Mouse (Mus musculus) heart, embryonic 11.5 days (tissue): Measurements from ENCODE around the gene Ccdc155. TPM values are rescaled to one million over a fixed set of nuclear protein-coding genes. Genes with fewer than 3 reads are reported as not detected.
"Not testable (repeated sequence)": the region's sequence is repeated elsewhere in the genome, so short reads cannot be mapped to it uniquely, and the experiment has no call there.

Experiments used
- ATAC-seq: fragments of 200-750 bp; cut with Nextera tagmentation; replicated peaks from 2 replicates; pipeline ENCODE4 v1.8.0; 2017; ENCODE audit warnings: moderate library complexity; ENCODE audit not compliant: insufficient number of reproducible peaks, low FRiP score, low TSS enrichment
- H3K27ac ChIP-seq: fragments of 300-500 bp; sonication (generic); 2 replicates; pipeline ENCODE4 v1.5.1; 2014; ENCODE audit warnings: mild to moderate bottlenecking, low read depth, low read length
- H3K27me3 ChIP-seq: fragments of 300-500 bp; sonication (generic); 2 replicates; pipeline ENCODE4 v1.6.1; 2014; ENCODE audit warnings: mild to moderate bottlenecking, low read length, mixed read lengths; ENCODE audit not compliant: control insufficient read depth, insufficient read depth
- H3K36me3 ChIP-seq: fragments of 300-500 bp; sonication (generic); 2 replicates; pipeline ENCODE4 v1.6.1; 2014; ENCODE audit warnings: mild to moderate bottlenecking, low read length, moderate library complexity, mixed read lengths; ENCODE audit not compliant: control insufficient read depth, insufficient read depth
- H3K4me1 ChIP-seq: fragments of 300-500 bp; sonication (generic); 2 replicates; pipeline ENCODE4 v1.6.1; 2014; ENCODE audit warnings: low read length; ENCODE audit not compliant: control insufficient read depth, insufficient read depth
- H3K4me2 ChIP-seq: fragments of 300-500 bp; sonication (generic); 2 replicates; pipeline ENCODE4 v1.6.1; 2014; ENCODE audit warnings: mild to moderate bottlenecking, moderate library complexity
- H3K4me3 ChIP-seq: fragments of 300-500 bp; sonication (generic); 2 replicates; pipeline ENCODE4 v1.5.1; 2014; ENCODE audit warnings: low read depth, low read length
- H3K9ac ChIP-seq: fragments of 300-500 bp; sonication (generic); 2 replicates; pipeline ENCODE4 v1.6.1; 2014; ENCODE audit warnings: mild to moderate bottlenecking, low read depth, low read length, moderate library complexity
- H3K9me3 ChIP-seq: fragments of 300-500 bp; sonication (generic); replicated peaks from 2 replicates; pipeline ENCODE4 v1.6.1; 2016; ENCODE audit warnings: low read length; ENCODE audit not compliant: control insufficient read depth
- WGBS: fragments of 180-500 bp; shearing (Covaris S2); extraction: QIAGEN DNeasy Blood & Tissue Kit; methylation state at CpG from one replicate; pipeline ENCODE4 v1.1.7; 2014; ENCODE audit not compliant: insufficient replicate concordance; 5-methylcytosine and 5-hydroxymethylcytosine counted together
- polyA plus RNA-seq: library from polyadenylated mRNA; unstranded; fragments of >200 nt; fragmentation: Nextera tagmentation; extraction: Ambion mirVana; gene quantifications from 2 replicates; pipeline ENCODE4 v1.2.1, GENCODE M21; 2014

The Ccdc155 gene
- polyA plus RNA-seq, 1 experiment from 2014 or later, result 0.70 TPM

DNA sequence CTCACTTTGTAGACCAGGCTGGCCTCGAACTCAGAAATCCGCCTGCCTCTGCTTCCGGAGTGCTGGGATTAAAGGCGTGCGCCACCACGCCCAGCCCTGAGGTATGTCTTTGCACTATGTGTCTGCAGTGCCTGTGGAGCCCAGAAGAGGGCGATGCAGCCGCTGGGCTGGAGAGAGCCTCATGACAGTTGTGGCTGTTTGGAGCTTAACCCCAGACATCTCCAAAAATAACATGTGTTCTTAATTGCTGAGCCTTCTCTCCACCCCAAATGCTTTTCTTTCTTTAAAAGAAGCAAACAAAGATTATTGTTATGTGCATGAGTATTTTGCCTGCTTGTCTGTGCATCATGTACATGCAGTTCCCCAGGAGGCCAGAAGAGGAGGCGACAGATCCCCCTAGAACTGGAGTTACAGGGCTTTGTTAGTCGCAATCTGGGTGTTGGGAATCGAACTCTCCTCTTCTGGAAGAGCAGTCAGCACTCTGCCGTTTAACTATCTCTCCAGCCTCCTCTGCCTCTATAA is 49.6 kb downstream of the Ccdc155 start:
- Histone ChIP-seq H3K27ac (0 out of 2 replicates have a peak overlapping the region, but pooled peaks have one; percentile 15), H3K27me3 (no peaks in the 10 kb centered on the region), H3K4me1 (peaks cover 3% of the 10 kb centered on the region), H3K4me2 (peak overlapping the region; percentile 91), H3K9me3 (no peaks in the 10 kb centered on the region), H3K4me3 (peak overlapping the region; percentile 74), H3K9ac (peak overlapping the region; percentile 34; the same call in 1 of the 2 replicates), H3K36me3 (peaks cover 6% of the 10 kb centered on the region; the same call in 1 of the 2 replicates)
- 69% methylated on average over 12 of the region's 12 CpGs for WGBS
- ATAC-seq, result 0 out of 2 replicates have a peak, but pooled peaks have one; percentile 0

DNA sequence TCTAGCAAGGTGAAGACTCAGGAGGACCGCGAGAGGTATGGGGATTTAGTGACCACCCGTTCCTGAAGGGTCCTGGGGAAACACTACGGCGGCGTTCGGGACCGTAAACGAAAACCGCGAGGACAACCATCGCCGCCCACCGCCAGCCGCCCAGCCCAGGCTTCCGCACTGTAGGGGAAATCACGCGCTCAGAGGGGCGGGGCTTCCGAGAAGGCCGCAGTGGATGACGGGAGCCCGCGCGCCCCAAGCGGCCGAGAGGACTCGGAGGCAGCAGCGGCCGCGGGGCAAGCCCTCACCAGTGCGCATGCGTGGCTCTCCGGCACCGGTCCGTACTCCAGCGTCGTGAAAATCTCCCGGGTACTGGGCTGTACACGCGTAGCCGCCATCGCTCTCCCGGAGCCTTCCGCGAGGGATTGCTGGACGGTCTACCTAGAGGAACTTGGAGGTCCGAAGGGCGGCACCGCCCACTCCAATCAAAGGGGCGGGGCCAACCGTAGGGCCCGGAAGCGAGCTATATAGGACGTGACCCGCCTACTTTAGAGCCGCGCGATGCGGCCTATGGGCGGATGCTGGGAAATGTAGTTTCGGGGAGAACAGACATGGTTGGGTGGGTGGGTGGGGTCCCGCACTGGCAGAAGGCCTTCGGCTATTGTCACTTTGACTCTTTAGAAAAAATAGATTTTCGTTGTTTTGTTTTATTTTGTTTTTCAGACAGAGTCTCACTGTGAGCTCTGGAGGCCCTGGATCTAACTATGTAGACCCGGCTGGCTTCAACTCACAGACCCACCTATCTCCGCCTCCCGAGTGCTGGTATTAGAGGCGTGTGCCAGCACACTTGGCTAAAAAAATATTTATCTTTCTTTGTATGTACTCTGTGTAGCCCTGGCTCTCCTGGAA is 50.3 kb downstream of the Ccdc155 start, which contains the start of the genes Pih1d1 and Aldh16a1:
TSS of gene Pih1d1 (plus strand) at position 208 of the 897 bp plus-strand sequence.
TSS of gene Aldh16a1 (minus strand) at position 489 of the 897 bp plus-strand sequence.
- Histone ChIP-seq H3K4me3 (peak within 1 kb of the TSS; percentile 74), H3K9me3 (no peaks in the 10 kb centered on the region), H3K36me3 (peaks cover 6% of the 10 kb centered on the region; the same call in 1 of the 2 replicates), H3K4me1 (peaks cover 3% of the 10 kb centered on the region), H3K27me3 (no peaks in the 10 kb centered on the region), H3K4me2 (peak within 1 kb of the TSS; percentile 91), H3K9ac (peak within 1 kb of the TSS; percentile 95), H3K27ac (peak within 1 kb of the TSS; percentile 93)
- WGBS, result 3% methylated on average over 69 of the region's 69 CpGs
- peak; percentile 93 for ATAC-seq

DNA sequence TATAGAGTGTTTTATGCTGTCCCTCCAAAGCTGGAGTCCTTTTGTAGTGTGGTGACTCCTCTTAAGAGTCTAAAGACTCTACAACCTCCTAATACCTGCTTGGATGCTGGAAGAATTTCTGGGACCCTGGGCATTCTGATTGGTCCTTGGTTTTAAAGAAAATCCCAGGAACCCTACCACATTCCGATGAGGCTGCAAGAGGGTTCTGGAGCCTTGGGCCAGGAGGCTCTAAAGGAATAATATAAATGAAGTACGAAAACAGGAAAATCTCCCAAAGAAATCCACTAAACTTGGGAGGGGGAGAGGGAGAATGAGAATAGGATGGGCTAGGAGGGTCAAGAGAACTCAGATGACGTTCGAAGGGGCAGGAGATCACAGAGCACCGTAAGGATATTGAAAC is 51.1 kb downstream of the Ccdc155 start:
- H3K4me1 ChIP-seq, result peaks cover 3% of the 10 kb centered on the region
- no peak for ATAC-seq
- H3K4me2 ChIP-seq, result peak overlapping the region; percentile 91
- 6% methylated on average over 5 of the region's 5 CpGs for WGBS
- H3K27me3 ChIP-seq, result no peaks in the 10 kb centered on the region
- peak overlapping the region; percentile 74 for H3K4me3 ChIP-seq
- peak overlapping the region; percentile 93 for H3K27ac ChIP-seq
- H3K9me3 ChIP-seq, result no peaks in the 10 kb centered on the region
- peak overlapping the region; percentile 95 for H3K9ac ChIP-seq
- 0 out of 2 replicates have a peak, but pooled peaks cover 2% of the 10 kb centered on the region for H3K36me3 ChIP-seq

DNA sequence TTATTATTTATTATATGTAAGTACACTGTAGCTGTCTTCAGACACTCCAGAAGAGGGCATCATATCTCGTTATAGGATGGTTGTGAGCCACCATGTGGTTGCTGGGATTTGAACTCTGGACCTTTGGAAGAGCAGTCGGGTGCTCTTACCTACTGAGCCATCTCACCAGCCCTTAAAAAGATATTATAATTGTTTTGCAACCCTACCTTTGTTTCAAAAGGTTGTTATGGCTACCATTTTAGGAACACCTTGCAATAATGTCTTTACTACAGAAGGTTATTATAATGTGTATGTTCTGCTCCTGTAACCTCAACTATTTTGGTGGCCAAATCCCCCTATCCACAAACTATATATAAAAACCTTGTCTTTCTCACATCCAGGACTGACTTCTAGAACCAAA is 51.6 kb downstream of the Ccdc155 start:
- H3K27ac ChIP-seq, ATAC-seq, H3K36me3 ChIP-seq, H3K27me3 ChIP-seq, H3K4me3 ChIP-seq, H3K4me1 ChIP-seq, H3K9ac ChIP-seq, H3K9me3 ChIP-seq: not testable (repeated sequence)
- WGBS, result 85% methylated on average over 2 of the region's 2 CpGs
- H3K4me2 ChIP-seq, result peak overlapping the region; percentile 91

DNA sequence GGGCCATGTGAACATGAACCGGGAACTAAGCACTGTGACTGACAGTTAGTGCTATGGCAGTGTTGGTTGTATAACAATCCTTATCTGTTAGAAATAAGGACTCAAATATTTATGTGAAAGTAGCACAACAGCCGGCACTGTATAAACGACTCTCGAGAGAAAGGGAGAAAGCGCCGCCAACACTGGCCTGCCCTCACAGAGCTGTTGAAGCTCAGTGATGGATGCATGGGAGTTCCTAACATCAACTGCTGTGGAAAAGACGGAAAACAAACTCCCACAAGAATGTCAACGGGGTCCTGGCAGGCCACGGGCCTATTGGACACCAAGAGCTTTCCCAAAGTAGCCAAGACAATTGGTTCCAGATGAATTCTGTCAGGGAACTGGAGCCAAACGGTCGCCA is 53.4 kb downstream of the Ccdc155 start:
- H3K4me1 ChIP-seq, result peaks cover 3% of the 10 kb centered on the region
- no peaks in the 10 kb centered on the region for H3K9me3 ChIP-seq
- H3K36me3 ChIP-seq, result no peaks in the 10 kb centered on the region
- H3K4me3 ChIP-seq, result no peak overlapping the region
- H3K4me2 ChIP-seq, result no peak overlapping the region
- no peaks in the 10 kb centered on the region for H3K27me3 ChIP-seq
- no peak overlapping the region for H3K27ac ChIP-seq
- 53% methylated on average over 11 of the region's 11 CpGs for WGBS
- no peak overlapping the region for H3K9ac ChIP-seq
- ATAC-seq, result no peak

DNA sequence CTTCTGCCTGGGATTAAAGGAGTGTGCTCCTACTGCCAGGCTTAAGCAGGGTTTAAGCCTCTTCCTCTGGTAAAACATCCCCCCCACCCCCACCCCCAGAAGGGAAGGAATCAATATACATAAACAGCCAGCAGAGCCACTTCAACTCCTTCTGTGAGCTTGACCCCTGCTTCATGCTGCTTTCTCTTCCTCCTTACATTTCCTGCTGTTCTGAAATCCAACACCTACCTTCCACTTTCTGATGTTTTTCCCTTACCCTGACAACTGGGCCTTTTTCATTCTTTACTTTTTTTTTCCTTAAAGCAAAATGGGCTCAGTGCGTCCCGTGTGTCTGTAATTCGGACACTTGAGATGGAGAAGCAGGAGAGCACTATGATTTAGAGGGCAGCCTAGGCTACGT is 54.4 kb downstream of the Ccdc155 start:
- Histone ChIP-seq H3K4me1 (peaks cover 3% of the 10 kb centered on the region), H3K27me3 (no peaks in the 10 kb centered on the region), H3K4me3 (no peak overlapping the region), H3K36me3 (peaks cover 2% of the 10 kb centered on the region), H3K27ac (no peak overlapping the region), H3K4me2 (no peak overlapping the region), H3K9me3 (no peaks in the 10 kb centered on the region), H3K9ac (no peak overlapping the region)
- no peak for ATAC-seq
- WGBS, result 60% methylated on average over 4 of the region's 4 CpGs

DNA sequence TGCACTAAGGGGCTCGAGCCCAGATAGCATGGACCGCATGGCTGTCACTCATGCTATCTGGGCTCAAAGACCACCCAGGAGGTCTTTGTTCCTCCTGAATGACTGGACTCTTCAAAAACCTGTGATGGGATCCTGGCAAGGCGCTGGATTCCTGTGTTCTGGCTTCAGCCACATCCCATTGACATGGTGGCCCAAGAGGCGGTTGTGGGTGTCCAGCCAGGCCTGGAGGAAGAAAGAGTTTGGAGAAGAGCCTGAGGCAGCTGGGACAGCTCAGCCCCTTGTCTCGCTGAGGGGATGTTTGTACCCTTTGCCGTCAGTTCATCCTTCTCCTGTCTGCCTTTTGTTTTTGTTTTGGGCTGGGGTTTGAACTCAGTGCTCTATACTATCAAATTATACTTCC is 55.1 kb downstream of the Ccdc155 start:
- Histone ChIP-seq H3K27ac (no peak overlapping the region), H3K9me3 (no peaks in the 10 kb centered on the region), H3K4me2 (no peak overlapping the region), H3K4me3 (no peak overlapping the region), H3K9ac (no peak overlapping the region), H3K4me1 (peaks cover 3% of the 10 kb centered on the region; the same call in 1 of the 2 replicates), H3K27me3 (no peaks in the 10 kb centered on the region), H3K36me3 (peaks cover 3% of the 10 kb centered on the region)
- WGBS, result 66% methylated on average over 6 of the region's 6 CpGs
- ATAC-seq, result no peak

DNA sequence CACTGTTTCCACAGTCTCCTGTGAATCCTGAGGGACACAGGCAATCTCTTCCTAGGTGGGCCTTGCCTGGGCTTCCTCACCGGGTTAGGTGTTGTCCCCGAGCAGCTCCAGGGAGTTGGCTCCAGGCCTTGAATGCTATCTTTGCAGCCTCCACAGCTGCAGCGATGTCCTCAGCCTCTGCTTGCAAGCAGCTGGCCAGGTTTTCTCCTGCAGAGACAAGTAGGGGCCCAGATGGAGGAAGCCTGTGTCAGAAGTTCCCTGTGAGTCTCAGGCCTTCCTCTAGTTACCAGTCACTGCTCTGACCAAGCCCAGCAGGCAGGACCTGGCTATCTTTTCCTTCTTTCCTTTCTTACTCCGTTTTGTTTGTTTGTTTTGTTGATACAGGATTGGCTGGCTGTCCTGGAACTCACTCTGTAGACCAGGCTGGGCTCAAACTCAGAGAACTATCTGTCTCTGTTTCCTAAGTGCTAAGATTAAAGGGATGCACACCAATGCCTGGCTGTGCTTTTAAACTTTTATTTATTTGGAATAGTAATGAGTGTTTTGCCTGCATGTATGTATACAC is 56.1 kb downstream of the Ccdc155 start:
- 0 out of 2 replicates have a peak overlapping the region, but pooled peaks have one; percentile 15 for H3K27ac ChIP-seq

More for the DNA sequence above, 56.1 kb downstream of the Ccdc155 start:
- H3K4me1 ChIP-seq, result peaks cover 3% of the 10 kb centered on the region; the same call in 1 of the 2 replicates
- H3K4me3 ChIP-seq, result no peak overlapping the region
- no peaks in the 10 kb centered on the region for H3K9me3 ChIP-seq
- 0 out of 2 replicates have a peak overlapping the region, but pooled peaks have one; percentile 1 for H3K9ac ChIP-seq
- no peak for ATAC-seq
- H3K4me2 ChIP-seq, result no peak overlapping the region
- H3K27me3 ChIP-seq, result no peaks in the 10 kb centered on the region
- WGBS, result 39% methylated on average over 4 of the region's 4 CpGs
- peaks cover 3% of the 10 kb centered on the region for H3K36me3 ChIP-seq
